Mouse (Mus musculus) cortical plate, adult 2 months (tissue): ENCODE results near the gene Rapgefl1.

Experiments used
- CTCF ChIP-seq: fragments of 200-500 bp; IDR thresholded peaks from 2 replicates; pipeline ENCODE4 v1.5.1; 2011; ENCODE audit warnings: mild to moderate bottlenecking, control low read depth, low read length; ENCODE audit not compliant: insufficient read depth; ENCODE audit errors: extremely low read depth
- POLR2A ChIP-seq: fragments of 200-500 bp; IDR thresholded peaks from 2 replicates; pipeline ENCODE4 v1.6.1; 2011; ENCODE audit warnings: mild to moderate bottlenecking, low read length, control low read depth; ENCODE audit not compliant: insufficient read depth; ENCODE audit errors: extremely low read depth

GRCm38 (mm10) chr11:98795714-98796514, 40.7 kb upstream of the Rapgefl1 start:
- TF ChIP-seq CTCF (no peak), POLR2A (no peak)
